Mouse (Mus musculus) thymus, postnatal 25 days (tissue): ENCODE data around the gene Ttc30a1.
A peak's percentile ranks its signal among the peaks of the same experiment; 100 is the strongest.

Source experiments
- DNase-seq: peaks from one replicate; pipeline ENCODE4 v3.0.0; 2022

Gene Ttc30a1

GRCm38 (mm10) chr2:75981440-75982081, at the start of gene Ttc30a1:
Ttc30a1 (minus strand) TSS chr2:75981967.
- peak; percentile 76 for DNase-seq

GRCm38 (mm10) chr2:76030080-76030479, 48.3 kb upstream of the Ttc30a1 start:
- DNase-seq, result no peak

- no peak for DNase-seq
Observed at GRCm38 (mm10) chr2:76029081-76029901, 47.5 kb upstream of the Ttc30a1 start.

GRCm38 (mm10) chr2:76016890-76017289, 35.1 kb upstream of the Ttc30a1 start:
- no peak for DNase-seq

GRCm38 (mm10) chr2:76016136-76016535, 34.4 kb upstream of the Ttc30a1 start:
- DNase-seq, result no peak

- DNase-seq, result no peak
Observed at GRCm38 (mm10) chr2:76015460-76015859, 33.7 kb upstream of the Ttc30a1 start.

GRCm38 (mm10) chr2:76014659-76015058, 32.9 kb upstream of the Ttc30a1 start:
- no peak for DNase-seq

- DNase-seq, result no peak
Observed at GRCm38 (mm10) chr2:76006194-76006593, 24.4 kb upstream of the Ttc30a1 start.

- no peak for DNase-seq
Observed at GRCm38 (mm10) chr2:76002899-76003298, 21.1 kb upstream of the Ttc30a1 start.

- peak; percentile 69 for DNase-seq
Observed at GRCm38 (mm10) chr2:76001392-76001791, 19.6 kb upstream of the Ttc30a1 start.

GRCm38 (mm10) chr2:75999636-76000035, 17.9 kb upstream of the Ttc30a1 start:
- DNase-seq, result no peak

- DNase-seq, result no peak
Observed at GRCm38 (mm10) chr2:75998692-75999091, 16.9 kb upstream of the Ttc30a1 start.

GRCm38 (mm10) chr2:75997726-75998125, 16.0 kb upstream of the Ttc30a1 start:
- no peak for DNase-seq

GRCm38 (mm10) chr2:75994841-75995240, 13.1 kb upstream of the Ttc30a1 start:
- DNase-seq, result no peak

GRCm38 (mm10) chr2:75991581-75992205, 9.9 kb upstream of the Ttc30a1 start:
- no peak for DNase-seq

GRCm38 (mm10) chr2:75990885-75991539, 9.2 kb upstream of the Ttc30a1 start:
- DNase-seq, result peak; percentile 73

GRCm38 (mm10) chr2:75989694-75990093, 7.9 kb upstream of the Ttc30a1 start:
- no peak for DNase-seq

GRCm38 (mm10) chr2:75988779-75989363, 7.1 kb upstream of the Ttc30a1 start:
- no peak for DNase-seq

GRCm38 (mm10) chr2:75988378-75988777, 6.6 kb upstream of the Ttc30a1 start:
- DNase-seq, result no peak

- DNase-seq, result no peak
Observed at GRCm38 (mm10) chr2:75987739-75988138, 6.0 kb upstream of the Ttc30a1 start.

- DNase-seq, result peak; percentile 46
Observed at GRCm38 (mm10) chr2:75985124-75985523, 3.4 kb upstream of the Ttc30a1 start.

- no peak for DNase-seq
Observed at GRCm38 (mm10) chr2:75983847-75984246, 2.1 kb upstream of the Ttc30a1 start.

- no peak for DNase-seq
Observed at GRCm38 (mm10) chr2:75983091-75983490, 1.3 kb upstream of the Ttc30a1 start.
